Mouse (Mus musculus) hindbrain, embryonic 15.5 days (tissue): Measurements from ENCODE around the gene Cdca7l. TPM values are rescaled to one million over a fixed set of nuclear protein-coding genes. Genes with fewer than 3 reads are reported as not detected.

Experiments
- ATAC-seq: fragments of 200-750 bp; cut with Nextera tagmentation; 2 replicates; pipeline ENCODE4 v1.8.0; 2017; ENCODE audit warnings: low read depth, moderate number of reproducible peaks, moderate TSS enrichment; ENCODE audit not compliant: low FRiP score
- H3K27ac ChIP-seq: fragments of 300-500 bp; sonication (generic); replicated peaks from 2 replicates; pipeline ENCODE4 v1.5.1; 2015; ENCODE audit warnings: mild to moderate bottlenecking, inconsistent platforms
- H3K27me3 ChIP-seq: fragments of 300-500 bp; sonication (generic); 2 replicates; pipeline ENCODE4 v1.6.1; 2015; ENCODE audit warnings: control low read depth, inconsistent platforms
- H3K36me3 ChIP-seq: fragments of 300-500 bp; sonication (generic); 2 replicates; pipeline ENCODE4 v1.6.1; 2015; ENCODE audit warnings: control low read depth, inconsistent platforms
- H3K4me1 ChIP-seq: fragments of 300-500 bp; sonication (generic); replicated peaks from 2 replicates; pipeline ENCODE4 v1.6.1; 2015; ENCODE audit warnings: control low read depth, inconsistent platforms
- H3K4me2 ChIP-seq: fragments of 300-500 bp; sonication (generic); 2 replicates; pipeline ENCODE4 v1.6.1; 2015; ENCODE audit warnings: moderate library complexity, mild to moderate bottlenecking, inconsistent platforms
- H3K4me3 ChIP-seq: fragments of 300-500 bp; sonication (generic); 2 replicates; pipeline ENCODE4 v1.5.1; 2015; ENCODE audit warnings: mild to moderate bottlenecking, inconsistent platforms
- H3K9ac ChIP-seq: fragments of 300-500 bp; sonication (generic); 2 replicates; pipeline ENCODE4 v1.6.1; 2015; ENCODE audit warnings: inconsistent platforms
- H3K9me3 ChIP-seq: fragments of 300-500 bp; sonication (generic); 2 replicates; pipeline ENCODE4 v1.6.1; 2016; ENCODE audit warnings: control low read depth, inconsistent platforms
- WGBS: fragments of 180-500 bp; shearing (Covaris S2); methylation state at CpG from one replicate; pipeline ENCODE4 v1.1.7; 2015; 5-methylcytosine and 5-hydroxymethylcytosine counted together
- polyA plus RNA-seq: library from polyadenylated mRNA; unstranded; fragments of >200 nt; fragmentation: Nextera tagmentation; extraction: Ambion mirVana; gene quantifications from 2 replicates; pipeline ENCODE4 v1.2.1, GENCODE M21; 2015

Cdca7l gene
- polyA plus RNA-seq, 1 experiment from 2014 or later: 5.9 TPM

DNA sequence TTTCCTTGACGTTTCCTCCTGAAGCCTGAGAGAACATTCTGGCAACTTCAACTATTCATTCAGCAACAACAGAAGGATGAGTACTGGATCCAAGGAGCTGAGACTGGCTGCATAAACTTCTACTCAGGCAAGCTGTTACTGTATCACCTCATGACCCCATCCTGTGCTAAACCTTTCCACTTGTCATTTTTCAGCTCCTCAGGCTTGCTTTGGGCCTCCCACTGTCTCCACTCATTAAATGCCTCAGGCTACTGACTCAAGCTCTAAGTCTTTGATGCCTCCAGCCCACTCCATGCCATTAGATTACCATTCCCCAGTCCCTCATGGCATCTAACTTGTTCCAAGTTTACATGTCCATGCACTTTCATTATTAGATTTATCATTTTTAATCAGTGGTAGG, 38.6 kb downstream of the Cdca7l start:
- no peak for ATAC-seq
- no peaks in the 10 kb centered on the region for H3K9me3 ChIP-seq
- H3K4me1 ChIP-seq: peaks cover 4% of the 10 kb centered on the region; the same call in 1 of the 2 replicates
- H3K27ac ChIP-seq: no peak overlapping the region
- peaks cover 6% of the 10 kb centered on the region; the same call in 1 of the 2 replicates for H3K27me3 ChIP-seq
- H3K36me3 ChIP-seq: no peaks in the 10 kb centered on the region
- H3K9ac ChIP-seq: no peak overlapping the region
- H3K4me3 ChIP-seq: no peak overlapping the region
- H3K4me2 ChIP-seq: no peak overlapping the region
- 83% methylated on average over 1 of the region's 1 CpGs for WGBS

DNA sequence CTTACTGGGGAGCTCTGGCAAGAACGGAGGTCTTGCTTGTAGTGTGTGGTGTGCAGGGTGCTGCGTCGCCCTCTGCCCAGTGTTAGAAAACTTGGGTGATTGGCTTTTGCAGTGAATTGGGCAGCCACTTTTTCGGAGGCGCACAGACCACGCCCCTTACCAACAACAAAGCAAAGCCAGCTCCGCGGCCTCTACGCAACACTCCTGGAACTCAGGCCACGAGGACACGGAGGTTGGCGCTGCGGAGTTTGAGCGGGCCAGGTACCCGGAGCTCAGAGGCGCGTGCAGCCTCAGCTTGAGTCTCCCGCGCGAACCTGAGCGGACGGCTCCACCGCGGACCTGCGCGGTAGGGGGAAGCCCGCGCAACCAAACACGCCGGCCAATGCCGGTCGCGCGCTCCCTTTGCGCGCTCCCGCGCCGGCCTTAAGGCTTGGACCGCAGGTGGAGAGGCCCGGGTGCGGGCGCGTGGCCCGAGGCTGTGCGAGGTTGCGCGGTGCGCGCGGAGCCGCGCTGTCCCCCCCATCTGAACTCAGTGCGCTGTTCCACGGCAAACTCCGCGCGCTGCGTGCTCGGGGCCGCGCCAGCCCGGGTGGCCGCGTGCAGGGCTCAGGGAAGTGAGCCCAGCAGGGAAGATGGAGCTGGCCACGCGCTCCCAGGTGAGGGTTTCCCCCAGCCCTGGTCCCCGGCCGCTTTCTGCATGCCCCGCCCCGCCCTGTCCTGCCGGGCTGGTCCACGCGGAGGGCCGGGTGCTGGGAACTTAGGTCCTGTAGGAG, 39.4 kb downstream of the Cdca7l start:
- peaks cover 4% of the 10 kb centered on the region; the same call in 1 of the 2 replicates for H3K4me1 ChIP-seq
- H3K9me3 ChIP-seq: no peaks in the 10 kb centered on the region
- WGBS: under 1% methylated on average over 75 of the region's 75 CpGs
- no peaks in the 10 kb centered on the region for H3K36me3 ChIP-seq
- H3K9ac ChIP-seq: peak overlapping the region; percentile 74
- H3K4me3 ChIP-seq: peak overlapping the region; percentile 95
- peak overlapping the region; percentile 100 for H3K4me2 ChIP-seq
- peaks cover 6% of the 10 kb centered on the region; the same call in 1 of the 2 replicates for H3K27me3 ChIP-seq
- ATAC-seq: peak; percentile 98
- no peak overlapping the region for H3K27ac ChIP-seq

DNA sequence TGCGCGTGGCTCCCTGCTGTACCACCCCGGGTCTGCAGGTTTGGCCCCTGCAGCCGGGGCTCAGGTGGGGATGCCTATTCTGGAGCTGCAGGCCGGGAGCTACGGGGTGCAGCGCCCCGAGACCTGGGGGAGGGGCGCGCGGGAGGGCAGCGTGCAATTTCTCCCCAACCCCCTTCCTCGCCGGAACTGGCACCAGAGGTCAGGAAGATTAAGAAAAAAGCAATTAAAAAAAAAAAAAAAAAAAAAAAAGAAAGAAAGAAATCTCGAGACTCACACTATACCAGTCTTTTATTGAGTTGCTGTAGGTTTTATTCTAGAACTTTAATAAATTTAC, 40.0 kb downstream of the Cdca7l start:
- H3K4me3 ChIP-seq: peak overlapping the region; percentile 95
- ATAC-seq: no peak
- peaks cover 6% of the 10 kb centered on the region; the same call in 1 of the 2 replicates for H3K27me3 ChIP-seq
- H3K4me1 ChIP-seq: peaks cover 4% of the 10 kb centered on the region; the same call in 1 of the 2 replicates
- whole genome bisulfite sequencing: 0% methylated on average over 15 of the region's 15 CpGs
- H3K9me3 ChIP-seq: no peaks in the 10 kb centered on the region
- H3K9ac ChIP-seq: peak overlapping the region; percentile 74
- H3K36me3 ChIP-seq: no peaks in the 10 kb centered on the region
- no peak overlapping the region for H3K27ac ChIP-seq
- peak overlapping the region; percentile 100 for H3K4me2 ChIP-seq

DNA sequence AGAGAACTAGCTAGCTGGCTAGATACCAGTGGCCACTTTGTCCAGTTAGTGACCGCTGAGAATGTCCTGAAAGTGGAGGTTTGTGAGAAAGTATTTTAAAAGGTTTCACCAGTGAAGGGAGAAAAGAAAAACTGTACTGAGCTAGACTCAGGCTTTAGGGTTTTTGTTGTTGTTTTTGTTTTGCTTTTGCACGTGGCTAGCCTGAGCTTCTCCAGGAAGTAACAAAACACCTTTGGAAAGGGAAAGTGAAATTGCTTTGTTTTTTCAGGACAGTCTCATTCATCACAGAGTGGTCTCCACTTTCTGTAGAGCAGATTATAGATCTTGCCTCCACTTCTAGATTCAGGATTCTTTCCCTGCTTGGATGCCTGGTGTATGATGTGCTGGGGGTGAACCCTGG, 40.8 kb downstream of the Cdca7l start:
- Histone ChIP-seq H3K4me2 (no peak overlapping the region; the same call in 1 of the 2 replicates), H3K9me3 (no peaks in the 10 kb centered on the region), H3K36me3 (no peaks in the 10 kb centered on the region), H3K27me3 (peaks cover 6% of the 10 kb centered on the region; the same call in 1 of the 2 replicates), H3K27ac (no peak overlapping the region), H3K4me3 (no peak overlapping the region), H3K9ac (no peak overlapping the region), H3K4me1 (peaks cover 4% of the 10 kb centered on the region; the same call in 1 of the 2 replicates)
- no peak for ATAC-seq
- 35% methylated on average over 2 of the region's 2 CpGs for WGBS

DNA sequence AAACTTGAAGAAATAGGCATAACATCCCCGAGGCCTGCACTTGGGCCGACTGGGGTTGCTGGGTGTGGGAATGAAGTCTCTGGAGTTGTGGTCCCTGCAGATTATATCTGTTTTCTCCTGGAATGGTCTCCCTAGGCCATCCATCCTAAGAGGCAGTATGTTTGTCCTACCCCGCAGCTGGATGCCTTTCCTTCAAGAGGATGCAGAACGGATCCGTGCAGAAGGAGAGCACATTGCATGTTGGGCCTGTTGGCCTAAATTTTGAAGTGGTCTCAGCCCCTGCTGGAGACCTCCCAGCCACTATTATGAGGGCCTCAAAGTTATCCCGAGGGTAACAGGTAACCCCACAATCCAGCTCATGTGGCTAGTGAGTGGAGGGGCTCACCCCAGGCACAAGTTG, 44.5 kb downstream of the Cdca7l start:
- Histone ChIP-seq H3K4me1 (no peaks in the 10 kb centered on the region), H3K36me3 (no peaks in the 10 kb centered on the region), H3K4me3 (no peak overlapping the region), H3K27ac (no peak overlapping the region), H3K9ac (no peak overlapping the region), H3K4me2 (no peak overlapping the region), H3K27me3 (no peaks in the 10 kb centered on the region), H3K9me3 (no peaks in the 10 kb centered on the region)
- 96% methylated on average over 6 of the region's 6 CpGs for WGBS
- ATAC-seq: no peak

DNA sequence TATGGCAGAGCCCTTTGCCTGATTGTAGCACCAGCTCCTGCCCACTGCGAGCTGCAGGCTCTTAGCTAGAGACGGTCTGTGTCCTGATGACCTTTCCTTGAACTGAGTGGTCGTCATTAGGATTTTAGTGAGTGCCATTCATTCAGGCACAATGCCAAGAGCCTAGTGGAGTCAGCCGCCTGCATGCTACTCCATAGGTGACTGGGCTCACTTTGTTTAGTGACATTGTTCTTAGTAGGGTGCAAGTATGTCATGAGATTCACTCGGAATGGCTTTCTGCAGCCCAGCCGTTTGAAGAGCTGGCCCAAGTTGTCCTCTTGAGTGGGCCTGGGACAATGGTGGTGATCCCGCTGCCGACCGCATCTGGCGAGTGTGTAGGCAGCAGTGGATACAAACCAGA, 46.4 kb downstream of the Cdca7l start:
- Histone ChIP-seq H3K9me3 (no peaks in the 10 kb centered on the region), H3K27ac (no peak overlapping the region), H3K4me2 (no peak overlapping the region), H3K9ac (no peak overlapping the region), H3K27me3 (no peaks in the 10 kb centered on the region), H3K36me3 (no peaks in the 10 kb centered on the region), H3K4me3 (no peak overlapping the region), H3K4me1 (no peaks in the 10 kb centered on the region)
- WGBS: 29% methylated on average over 10 of the region's 10 CpGs
- ATAC-seq: no peak

DNA sequence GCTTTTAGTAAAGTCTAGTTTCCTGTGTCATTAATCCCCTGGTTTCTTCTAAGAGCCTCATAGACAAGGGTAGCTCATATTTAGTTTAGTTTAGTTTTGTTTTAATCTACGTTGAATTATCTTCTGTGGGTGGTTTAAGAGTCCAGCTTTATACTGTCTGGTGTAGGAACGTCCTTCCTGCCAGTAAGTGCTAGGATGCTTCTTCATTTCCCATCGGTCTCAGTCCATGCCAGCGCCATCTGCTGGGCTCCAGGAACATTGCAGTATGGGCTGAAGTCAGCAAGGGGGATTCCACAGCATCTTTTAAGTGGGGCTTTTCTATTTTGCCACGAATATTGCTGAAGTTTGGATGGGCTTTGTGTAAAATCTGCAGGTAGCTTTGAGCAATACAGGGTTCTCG, 49.2 kb downstream of the Cdca7l start:
- H3K4me2 ChIP-seq: no peak overlapping the region
- H3K27ac ChIP-seq: no peak overlapping the region
- no peaks in the 10 kb centered on the region for H3K4me1 ChIP-seq
- no peaks in the 10 kb centered on the region for H3K27me3 ChIP-seq
- H3K36me3 ChIP-seq: no peaks in the 10 kb centered on the region
- H3K9ac ChIP-seq: no peak overlapping the region
- 24% methylated on average over 6 of the region's 6 CpGs for WGBS
- no peak overlapping the region for H3K4me3 ChIP-seq
- ATAC-seq: no peak
- H3K9me3 ChIP-seq: no peaks in the 10 kb centered on the region

DNA sequence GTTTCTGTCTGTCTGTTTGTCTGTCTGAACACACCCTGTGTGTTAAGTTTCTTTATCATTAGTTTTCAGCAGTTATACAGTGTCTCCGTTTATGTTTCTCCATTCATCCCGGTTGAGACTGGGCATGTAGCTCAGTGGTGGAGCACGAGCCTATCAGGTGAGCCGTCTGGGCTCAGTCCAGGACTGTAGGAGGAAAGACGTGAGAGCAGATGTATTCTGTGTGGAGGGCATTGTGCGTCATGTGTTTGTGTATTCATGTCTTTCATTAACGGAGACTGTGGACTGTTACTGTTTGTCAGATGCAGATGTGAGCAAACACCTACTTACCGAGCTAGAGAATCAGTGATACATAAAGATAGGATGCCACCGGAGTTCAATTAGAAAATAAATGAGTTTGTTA, 52.9 kb downstream of the Cdca7l start:
- no peak overlapping the region for H3K27ac ChIP-seq
- no peak for ATAC-seq
- no peak overlapping the region for H3K4me2 ChIP-seq
- no peak overlapping the region for H3K4me3 ChIP-seq
- H3K4me1 ChIP-seq: no peaks in the 10 kb centered on the region
- no peaks in the 10 kb centered on the region for H3K9me3 ChIP-seq
- no peaks in the 10 kb centered on the region for H3K27me3 ChIP-seq
- no peak overlapping the region for H3K9ac ChIP-seq
- H3K36me3 ChIP-seq: no peaks in the 10 kb centered on the region
- WGBS: 73% methylated on average over 9 of the region's 9 CpGs

DNA sequence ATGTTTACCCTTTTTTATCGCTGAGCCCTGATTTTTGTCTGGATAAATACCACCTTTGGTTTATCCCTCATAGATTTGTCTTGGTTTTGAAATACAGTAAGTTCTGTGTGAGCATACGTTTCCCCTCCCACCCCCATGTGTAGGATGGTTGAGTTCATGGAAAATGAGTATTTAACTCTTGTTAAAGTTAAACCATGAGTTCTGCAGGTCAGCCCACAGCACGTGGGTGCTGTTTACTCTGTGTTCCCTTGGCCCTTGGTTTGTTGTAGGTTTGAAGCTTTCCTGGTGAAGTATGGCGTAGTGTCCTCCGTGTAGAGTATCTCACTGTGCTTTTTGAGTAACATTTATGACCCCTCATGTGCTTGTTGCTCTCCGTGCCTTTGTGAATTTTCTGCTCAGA, 53.8 kb downstream of the Cdca7l start:
- Histone ChIP-seq H3K4me3 (no peak overlapping the region), H3K9me3 (no peaks in the 10 kb centered on the region), H3K4me1 (no peaks in the 10 kb centered on the region), H3K27ac (no peak overlapping the region), H3K27me3 (no peaks in the 10 kb centered on the region), H3K4me2 (no peak overlapping the region), H3K9ac (no peak overlapping the region), H3K36me3 (no peaks in the 10 kb centered on the region)
- no peak for ATAC-seq
- WGBS: 90% methylated on average over 6 of the region's 6 CpGs

DNA sequence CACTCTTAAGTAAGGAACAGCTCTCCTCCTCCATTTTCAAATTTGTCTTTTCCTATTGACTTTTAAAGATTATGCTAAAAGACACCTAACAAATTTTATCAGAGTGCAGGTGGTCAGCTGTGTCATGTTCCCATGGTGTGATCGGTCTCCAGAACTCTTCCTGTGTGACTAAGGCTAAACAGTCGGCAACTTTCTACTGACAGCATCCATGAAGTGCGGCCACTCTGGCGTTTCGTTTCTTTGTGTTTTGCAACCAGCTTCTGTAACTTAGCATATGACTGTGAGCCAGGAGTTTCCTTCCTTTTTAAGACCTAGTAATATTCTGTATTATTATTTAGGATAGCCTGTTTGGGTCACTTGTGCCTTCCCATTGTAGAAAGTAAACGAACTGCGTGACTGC, 56.8 kb downstream of the Cdca7l start:
- H3K9me3 ChIP-seq: no peaks in the 10 kb centered on the region
- no peak overlapping the region for H3K27ac ChIP-seq
- H3K27me3 ChIP-seq: no peaks in the 10 kb centered on the region
- no peak overlapping the region for H3K4me2 ChIP-seq
- H3K4me3 ChIP-seq: no peak overlapping the region
- H3K9ac ChIP-seq: no peak overlapping the region
- no peaks in the 10 kb centered on the region for H3K36me3 ChIP-seq
- WGBS: 71% methylated on average over 7 of the region's 7 CpGs
- ATAC-seq: no peak
- no peaks in the 10 kb centered on the region for H3K4me1 ChIP-seq

DNA sequence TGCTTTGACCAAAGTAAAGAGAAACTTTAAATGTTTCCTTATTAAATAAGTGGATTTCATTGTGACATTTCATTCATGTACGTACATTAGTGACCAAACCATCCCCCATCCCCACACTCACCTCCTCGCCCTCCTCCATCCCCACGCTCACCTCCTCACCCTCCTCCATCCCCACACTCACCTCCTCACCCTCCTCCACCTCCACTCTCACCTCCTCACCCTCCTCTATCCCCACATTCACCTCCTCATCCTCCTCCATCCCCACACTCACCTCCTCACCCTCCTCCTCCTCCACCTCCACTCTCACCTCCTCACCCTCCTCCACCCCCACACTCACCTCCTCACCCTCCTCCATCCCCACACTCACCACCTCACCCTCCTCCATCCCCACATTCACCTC, 57.2 kb downstream of the Cdca7l start:
- 74% methylated on average over 3 of the region's 3 CpGs for WGBS
- Histone ChIP-seq H3K9me3 (no peaks in the 10 kb centered on the region), H3K4me1 (no peaks in the 10 kb centered on the region), H3K4me2 (no peak overlapping the region), H3K27ac (no peak overlapping the region), H3K9ac (no peak overlapping the region), H3K27me3 (no peaks in the 10 kb centered on the region), H3K36me3 (no peaks in the 10 kb centered on the region), H3K4me3 (no peak overlapping the region)
- no peak for ATAC-seq

DNA sequence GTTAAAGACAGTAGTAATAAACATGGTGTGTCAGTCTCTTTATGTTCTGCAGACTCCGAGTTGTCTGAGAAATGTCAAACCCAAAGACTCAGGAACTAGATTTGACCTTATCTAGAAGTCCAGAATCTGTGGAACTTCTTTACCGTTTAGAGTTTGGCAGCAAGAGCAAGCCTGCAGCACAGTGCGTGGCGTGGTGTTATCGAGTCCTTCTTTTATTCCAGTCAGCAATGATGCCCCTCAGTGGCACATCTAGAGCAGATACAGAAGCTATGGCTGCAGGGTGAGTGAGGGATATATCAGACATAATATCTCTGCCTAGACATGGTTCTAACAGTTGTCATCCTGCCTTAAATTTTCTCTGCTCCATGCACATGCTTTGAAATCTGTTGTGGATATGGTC, 58.6 kb downstream of the Cdca7l start:
- 95% methylated on average over 5 of the region's 5 CpGs for WGBS
- Histone ChIP-seq H3K36me3 (no peaks in the 10 kb centered on the region), H3K27ac (no peak overlapping the region)

More for the DNA sequence above, 58.6 kb downstream of the Cdca7l start:
- ATAC-seq: no peak
- Histone ChIP-seq H3K27me3 (no peaks in the 10 kb centered on the region), H3K4me3 (no peak overlapping the region), H3K9ac (no peak overlapping the region), H3K4me2 (no peak overlapping the region), H3K4me1 (no peaks in the 10 kb centered on the region), H3K9me3 (no peaks in the 10 kb centered on the region)
